Mouse (Mus musculus) neural tube, embryonic 11.5 days (tissue): ENCODE data around the gene Ino80b. TPM values are rescaled to one million over a fixed set of nuclear protein-coding genes. Genes with fewer than 3 reads are reported as not detected.
A peak's percentile ranks its signal among the peaks of the same experiment; 100 is the strongest.

ENCODE experiments used
- ATAC-seq: fragments of 200-750 bp; cut with Nextera tagmentation; 2 replicates; pipeline ENCODE4 v1.8.0; 2017; ENCODE audit warnings: moderate number of reproducible peaks, mild to moderate bottlenecking, moderate TSS enrichment, moderate library complexity; ENCODE audit not compliant: insufficient read depth, low FRiP score, low TSS enrichment
- DNase-seq: peaks from one replicate; pipeline ENCODE4 v3.0.0-alpha.2; 2015; ENCODE audit warnings: low spot score
- H3K27ac ChIP-seq: fragments of 300-500 bp; sonication (generic); 2 replicates; pipeline ENCODE4 v1.5.1; 2014; ENCODE audit warnings: low read depth, mild to moderate bottlenecking, low read length
- H3K27me3 ChIP-seq: fragments of 300-500 bp; sonication (generic); 2 replicates; pipeline ENCODE4 v1.6.1; 2014; ENCODE audit warnings: mild to moderate bottlenecking, low read length, mixed read lengths; ENCODE audit not compliant: control insufficient read depth, insufficient read depth
- H3K36me3 ChIP-seq: fragments of 300-500 bp; sonication (generic); 2 replicates; pipeline ENCODE4 v1.6.1; 2014; ENCODE audit warnings: mild to moderate bottlenecking, low read length, moderate library complexity, mixed read lengths; ENCODE audit not compliant: control insufficient read depth, insufficient read depth
- H3K4me1 ChIP-seq: fragments of 300-500 bp; sonication (generic); 2 replicates; pipeline ENCODE4 v1.6.1; 2014; ENCODE audit warnings: low read length, mixed read lengths; ENCODE audit not compliant: control insufficient read depth, insufficient read depth
- H3K4me2 ChIP-seq: fragments of 300-500 bp; sonication (generic); 2 replicates; pipeline ENCODE4 v1.6.1; 2014; ENCODE audit warnings: low read depth, mild to moderate bottlenecking, moderate library complexity
- H3K4me3 ChIP-seq: fragments of 300-500 bp; sonication (generic); 2 replicates; pipeline ENCODE4 v1.5.1; 2014; ENCODE audit warnings: low read depth, low read length
- H3K9ac ChIP-seq: fragments of 300-500 bp; sonication (generic); 2 replicates; pipeline ENCODE4 v1.6.1; 2014; ENCODE audit warnings: mild to moderate bottlenecking, low read length
- H3K9me3 ChIP-seq: fragments of 300-500 bp; sonication (generic); 2 replicates; pipeline ENCODE4 v1.6.1; 2016; ENCODE audit warnings: low read length; ENCODE audit not compliant: control insufficient read depth
- WGBS: fragments of 180-500 bp; shearing (Covaris S2); extraction: QIAGEN DNeasy Blood & Tissue Kit; methylation state at CpG from one replicate; pipeline ENCODE4 v1.1.7; 2014; 5-methylcytosine and 5-hydroxymethylcytosine counted together
- polyA plus RNA-seq: library from polyadenylated mRNA; unstranded; fragments of >200 nt; fragmentation: Nextera tagmentation; extraction: Ambion mirVana; gene quantifications from 2 replicates; pipeline ENCODE4 v1.2.1, GENCODE M21; 2014

The Ino80b gene
- polyA plus RNA-seq = 19.8 and 23.4 TPM in 2 replicates

- DNase-seq = no peak
Measured at GRCm38 (mm10) chr6:83125331-83125730, at the start of gene Ino80b. TSS of gene Ino80b (minus strand) at chr6:83125431.

GRCm38 (mm10) chr6:83172240-83172920, 47.1 kb upstream of the Ino80b start:
- Histone ChIP-seq H3K27ac (no peak overlapping the region), H3K4me3 (no peak overlapping the region), H3K9me3 (no peaks in the 10 kb centered on the region), H3K27me3 (no peaks in the 10 kb centered on the region), H3K9ac (no peak overlapping the region), H3K4me1 (no peaks in the 10 kb centered on the region), H3K4me2 (peak overlapping the region; percentile 7; the same call in 1 of the 2 replicates), H3K36me3 (no peaks in the 10 kb centered on the region)
- ATAC-seq = no peak
- 68% methylated on average over 9 of the region's 9 CpGs for WGBS
- no peak for DNase-seq

More at GRCm38 (mm10) chr6:83125331-83125730, at the start of gene Ino80b:
- Histone ChIP-seq H3K36me3 (no peaks in the 10 kb centered on the region), H3K27me3 (no peaks in the 10 kb centered on the region), H3K9me3 (no peaks in the 10 kb centered on the region), H3K4me2 (peak within 1 kb of the TSS; percentile 82), H3K4me3 (peak within 1 kb of the TSS; percentile 67), H3K27ac (0 out of 2 replicates have a peak within 1 kb of the TSS, but pooled peaks have one; percentile 34), H3K4me1 (peaks cover 15% of the 10 kb centered on the region), H3K9ac (peak within 1 kb of the TSS; percentile 80)
- WGBS = 21% methylated on average over 5 of the region's 5 CpGs
- no peak for ATAC-seq

- DNase-seq (no peak), ATAC-seq (no peak)
- WGBS = 90% methylated on average over 5 of the region's 5 CpGs
- H3K4me3 ChIP-seq = no peak overlapping the region
- no peak overlapping the region for H3K9ac ChIP-seq
- H3K9me3 ChIP-seq = no peaks in the 10 kb centered on the region
- H3K27ac ChIP-seq = no peak overlapping the region
- H3K4me1 ChIP-seq = peaks cover 9% of the 10 kb centered on the region; the same call in 1 of the 2 replicates
- no peak overlapping the region for H3K4me2 ChIP-seq
- H3K27me3 ChIP-seq = no peaks in the 10 kb centered on the region
- H3K36me3 ChIP-seq = no peaks in the 10 kb centered on the region
Measured at GRCm38 (mm10) chr6:83171063-83171462, 45.8 kb upstream of the Ino80b start.

GRCm38 (mm10) chr6:83169872-83170271, 44.6 kb upstream of the Ino80b start:
- DNase-seq (no peak), ATAC-seq (no peak)
- Histone ChIP-seq H3K9me3 (no peaks in the 10 kb centered on the region), H3K27me3 (no peaks in the 10 kb centered on the region), H3K9ac (no peak overlapping the region), H3K4me2 (no peak overlapping the region), H3K4me1 (peaks cover 9% of the 10 kb centered on the region; the same call in 1 of the 2 replicates), H3K4me3 (no peak overlapping the region), H3K27ac (no peak overlapping the region), H3K36me3 (no peaks in the 10 kb centered on the region)
- WGBS = 84% methylated on average over 5 of the region's 5 CpGs

GRCm38 (mm10) chr6:83166243-83166630, 41.0 kb upstream of the Ino80b start:
- H3K4me3 ChIP-seq = peak overlapping the region; percentile 87
- peaks cover 12% of the 10 kb centered on the region; the same call in 1 of the 2 replicates for H3K4me1 ChIP-seq
- under 1% methylated on average over 12 of the region's 12 CpGs for WGBS
- H3K27ac ChIP-seq = peak overlapping the region; percentile 72; the same call in 1 of the 2 replicates
- H3K4me2 ChIP-seq = peak overlapping the region; percentile 87
- peaks cover 15% of the 10 kb centered on the region for H3K27me3 ChIP-seq
- H3K9me3 ChIP-seq = no peaks in the 10 kb centered on the region
- no peak for DNase-seq
- no peaks in the 10 kb centered on the region for H3K36me3 ChIP-seq
- ATAC-seq = no peak; the same call in 1 of the 2 replicates
- peak overlapping the region; percentile 82 for H3K9ac ChIP-seq

- DNase-seq (peak; percentile 94), ATAC-seq (peak; percentile 76)
- no peaks in the 10 kb centered on the region for H3K36me3 ChIP-seq
- H3K4me2 ChIP-seq = peak within 1 kb of the TSS; percentile 87
- WGBS = under 1% methylated on average over 53 of the region's 58 CpGs
- H3K4me3 ChIP-seq = peak within 1 kb of the TSS; percentile 87
- H3K9ac ChIP-seq = peak within 1 kb of the TSS; percentile 82
- H3K9me3 ChIP-seq = no peaks in the 10 kb centered on the region
- peak within 1 kb of the TSS; percentile 72; the same call in 1 of the 2 replicates for H3K27ac ChIP-seq
- H3K4me1 ChIP-seq = peaks cover 12% of the 10 kb centered on the region; the same call in 1 of the 2 replicates
- H3K27me3 ChIP-seq = peaks cover 20% of the 10 kb centered on the region
Measured at GRCm38 (mm10) chr6:83165607-83166242, 40.5 kb upstream of the Ino80b start, which contains the start of gene Dctn1. TSS of gene Dctn1 (plus strand) at chr6:83165920.

- Histone ChIP-seq H3K27me3 (peaks cover 26% of the 10 kb centered on the region), H3K9me3 (no peaks in the 10 kb centered on the region), H3K9ac (peak overlapping the region; percentile 82), H3K4me2 (peak overlapping the region; percentile 87), H3K4me3 (peak overlapping the region; percentile 87), H3K4me1 (peaks cover 12% of the 10 kb centered on the region; the same call in 1 of the 2 replicates), H3K36me3 (no peaks in the 10 kb centered on the region), H3K27ac (no peak overlapping the region)
- ATAC-seq (peak; percentile 32; the same call in 1 of the 2 replicates), DNase-seq (peak; percentile 26)
- WGBS = 6% methylated on average over 6 of the region's 6 CpGs
Measured at GRCm38 (mm10) chr6:83165026-83165606, 39.9 kb upstream of the Ino80b start.

- ATAC-seq (no peak), DNase-seq (peak; percentile 74)
- Histone ChIP-seq H3K36me3 (no peaks in the 10 kb centered on the region), H3K9me3 (no peaks in the 10 kb centered on the region), H3K4me3 (peak overlapping the region; percentile 26; the same call in 1 of the 2 replicates), H3K4me1 (peaks cover 12% of the 10 kb centered on the region; the same call in 1 of the 2 replicates), H3K27ac (no peak overlapping the region), H3K9ac (no peak overlapping the region), H3K27me3 (peaks cover 27% of the 10 kb centered on the region), H3K4me2 (peak overlapping the region; percentile 41)
- 0% methylated on average over 8 of the region's 8 CpGs for WGBS
Measured at GRCm38 (mm10) chr6:83162701-83163100, 37.5 kb upstream of the Ino80b start.
